13 mouse cellular contexts compared by ENCODE assay signal in the genomic region with DNA sequence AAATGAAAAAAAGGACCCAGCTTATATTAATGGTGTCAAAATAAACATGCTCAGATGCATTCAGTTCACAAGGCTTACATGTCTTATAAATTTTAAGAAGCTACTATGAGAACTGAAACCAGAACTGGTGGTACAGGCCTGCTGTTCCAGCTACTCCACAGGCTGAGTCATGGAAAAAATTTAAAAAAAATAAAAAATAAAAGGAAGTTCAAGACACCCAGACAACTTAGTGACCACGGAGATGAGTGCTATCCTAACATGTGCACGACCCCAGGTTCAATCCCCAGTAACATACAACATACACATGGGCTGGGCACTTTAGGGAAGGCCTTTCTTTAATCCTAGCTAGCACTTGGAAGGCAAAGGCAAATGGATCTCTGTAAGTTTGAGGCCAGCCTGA. TPM values are rescaled to one million over a fixed set of nuclear protein-coding genes. Genes with fewer than 3 reads are reported as not detected.
DNase-seq lines count a peak whose midpoint lies in the region; ATAC-seq and TF ChIP-seq lines count a peak whose summit lies in the region.
"Had no signal": no experiment of that assay in that cellular context is flagged by ENCODE, and none has a peak within 500 bp of the region (broad histone marks: within the 10 kb centered on the region; RNA-seq: fewer than 3 reads in every experiment).

No protein-coding gene starts in this region.

- no peak for TF ChIP-seq CTCF in CH12.LX (conservative IDR thresholded peaks at IDR 0.05 in 1 of 2, IDR thresholded peaks at IDR 0.05 in 1 of 2; ENCODE audit: low read depth in 2 of 2, low read length in 2 of 2)
- TF ChIP-seq CTCF in bone marrow macrophage, adult 2 months (IDR thresholded peaks at IDR 0.05; ENCODE audit: low read depth, low read length): no peak

- H3K27me3 ChIP-seq in liver, embryonic 13.5 days: no peaks in the 10 kb centered on the region
- H3K27me3 ChIP-seq in liver, embryonic 12.5 days (replicated peaks): no peaks in the 10 kb centered on the region
- H3K27me3 ChIP-seq in CH12.LX (replicated peaks): no peaks in the 10 kb centered on the region
- 0 out of 2 replicates have a peak, but pooled peaks cover 4% of the 10 kb centered on the region for H3K27me3 ChIP-seq in forebrain, embryonic 13.5 days

- 71% methylated on average over 2 of the region's 2 CpGs for WGBS in liver, embryonic 13.5 days (ENCODE audit: insufficient replicate concordance)
- 71% methylated on average over 2 of the region's 2 CpGs for WGBS in liver, embryonic 12.5 days (ENCODE audit: insufficient replicate concordance)
- WGBS in forebrain, embryonic 13.5 days: 90% methylated on average over 2 of the region's 2 CpGs

- H3K79me2 ChIP-seq in CH12.LX (replicated peaks; ENCODE audit: control insufficient read depth, extremely low read depth, insufficient read depth, poor library complexity, severe bottlenecking): no peaks in the 10 kb centered on the region

- H3K9ac ChIP-seq in liver, embryonic 13.5 days: no peak overlapping the region
- no peak overlapping the region for H3K9ac ChIP-seq in liver, embryonic 12.5 days
- H3K9ac ChIP-seq in CH12.LX (ENCODE audit: insufficient read depth, low read depth): no peak overlapping the region
- no peak overlapping the region for H3K9ac ChIP-seq in forebrain, embryonic 13.5 days

- no peaks in the 10 kb centered on the region for H3K9me3 ChIP-seq in liver, embryonic 13.5 days (replicated peaks)
- no peaks in the 10 kb centered on the region for H3K9me3 ChIP-seq in liver, embryonic 12.5 days (replicated peaks)
- H3K9me3 ChIP-seq in CH12.LX (replicated peaks; ENCODE audit: low read length): no peaks in the 10 kb centered on the region
- no peaks in the 10 kb centered on the region for H3K9me3 ChIP-seq in forebrain, embryonic 13.5 days (replicated peaks)
- H3K9me3 ChIP-seq: heart, embryonic 10.5 days had no signal

- H3K4me1 ChIP-seq in liver, embryonic 13.5 days (replicated peaks): peaks cover 22% of the 10 kb centered on the region
- peaks cover 24% of the 10 kb centered on the region for H3K4me1 ChIP-seq in liver, embryonic 12.5 days
- H3K4me1 ChIP-seq in CH12.LX (ENCODE audit: control insufficient read depth in 1 of 2, insufficient read depth in 2 of 2): peaks cover 3 to 34% of the 10 kb centered on the region in 2 experiments; a peak in 3 of 4 replicates
- peaks cover 24% of the 10 kb centered on the region for H3K4me1 ChIP-seq in bone marrow macrophage, adult 2 months (ENCODE audit: control insufficient read depth, insufficient read depth, low read length)
- peaks cover 22% of the 10 kb centered on the region for H3K4me1 ChIP-seq in forebrain, embryonic 13.5 days

- in situ Hi-C loops in CH12.LX (cut with MboI; ENCODE audit: low pct_ligation_motif_present, low pct_unique_long_range_greater_than_20kb, low sequenced_read_pairs): no loop called here

- no peak for TF ChIP-seq POLR2A in CH12.LX (IDR thresholded peaks at IDR 0.05; ENCODE audit: low read depth, low read length)
- TF ChIP-seq POLR2A in bone marrow macrophage, adult 2 months (IDR thresholded peaks at IDR 0.05; ENCODE audit: borderline replicate concordance, low read depth, low read length): no peak

- TF ChIP-seq RAD21 in CH12.LX (IDR thresholded peaks at IDR 0.05; ENCODE audit: low read depth, low read length): no peak

- dilution Hi-C loops in CH12.LX (cut with MboI; ENCODE audit: extremely low pct_ligation_motif_present, extremely low pct_unique_long_range_greater_than_20kb, low sequenced_read_pairs): no loop called here

- peak overlapping the region; percentile 43; the same call in 1 of the 2 replicates for H3K27ac ChIP-seq in liver, embryonic 13.5 days
- no peak overlapping the region for H3K27ac ChIP-seq in liver, embryonic 12.5 days
- no peak overlapping the region for H3K27ac ChIP-seq in CH12.LX (ENCODE audit: insufficient read depth, low read depth)
- peak overlapping the region; percentile 89 for H3K27ac ChIP-seq in bone marrow macrophage, adult 2 months (ENCODE audit: insufficient read depth, low read depth, low read length)
- H3K27ac ChIP-seq in forebrain, embryonic 13.5 days: no peak overlapping the region

- H3K4me2 ChIP-seq in liver, embryonic 13.5 days: no peak overlapping the region
- H3K4me2 ChIP-seq in liver, embryonic 12.5 days: no peak overlapping the region
- peak overlapping the region; percentile 68; the same call in 1 of the 2 replicates for H3K4me2 ChIP-seq in CH12.LX (ENCODE audit: insufficient read depth, low read depth, poor library complexity, severe bottlenecking)
- H3K4me2 ChIP-seq in forebrain, embryonic 13.5 days: no peak overlapping the region

- ATAC-seq in liver, embryonic 13.5 days (ENCODE audit: low read depth): no peak
- no peak for ATAC-seq in liver, embryonic 12.5 days
- ATAC-seq in megakaryocyte progenitor cell, adult 5-6 weeks (replicated peaks; ENCODE audit: poor library complexity): peak; percentile 34
- ATAC-seq in forebrain, embryonic 13.5 days: no peak

- DNase-seq in liver, embryonic 13.5 days: no peak
- peak; percentile 12 for DNase-seq in CH12.LX (ENCODE audit: extremely low read depth)
- no peak for DNase-seq in spleen, adult 18-20 months
- DNase-seq: cerebellum, adult 11 months; cerebellum, postnatal 36 days; kidney, postnatal 14 days; lung, adult 18-20 months; thymus, postnatal 25 days had no signal

- TF ChIP-seq EP300 in CH12.LX (IDR thresholded peaks at IDR 0.05; ENCODE audit: low read length): peak; percentile 59; the same call in 1 of the 2 replicates

- peaks cover 3% of the 10 kb centered on the region for H3K36me3 ChIP-seq in liver, embryonic 13.5 days
- H3K36me3 ChIP-seq in liver, embryonic 12.5 days: peaks cover 9% of the 10 kb centered on the region
- peaks cover 9 to 32% of the 10 kb centered on the region in 2 experiments for H3K36me3 ChIP-seq in CH12.LX (replicated peaks in 1 of 2; ENCODE audit: control insufficient read depth in 1 of 2, insufficient read depth in 1 of 2, low read length in 1 of 2)
- H3K36me3 ChIP-seq in forebrain, embryonic 13.5 days (ENCODE audit: poor library complexity, severe bottlenecking): no peaks in the 10 kb centered on the region

- no peak overlapping the region for H3K4me3 ChIP-seq in liver, embryonic 13.5 days (replicated peaks)
- no peak overlapping the region for H3K4me3 ChIP-seq in liver, embryonic 12.5 days
- H3K4me3 ChIP-seq in CH12.LX (replicated peaks in 1 of 3; ENCODE audit: low read depth in 2 of 3, low read length in 2 of 3, poor library complexity in 1 of 3): no peak overlapping the region
- no peak overlapping the region; the same call in 1 of the 2 replicates for H3K4me3 ChIP-seq in bone marrow macrophage, adult 2 months (ENCODE audit: insufficient read depth, low read length)
- H3K4me3 ChIP-seq in forebrain, embryonic 13.5 days: no peak overlapping the region

TF ChIP-seq in CH12.LX, 34 proteins besides CTCF, POLR2A, EP300 and RAD21 (continues in another document):
- TF ChIP-seq ELF1 (IDR thresholded peaks at IDR 0.05; ENCODE audit: low read depth, low read length) (no peak), POLR2AphosphoS2 (IDR thresholded peaks at IDR 0.05; ENCODE audit: low read depth, low read length) (0 out of 2 replicates have a peak, but pooled peaks have one; percentile 35), NRF1 (IDR thresholded peaks at IDR 0.05; ENCODE audit: low read depth, low read length) (no peak), IRF4 (IDR thresholded peaks at IDR 0.05; ENCODE audit: low read depth, low read length) (0 out of 2 replicates have a peak, but pooled peaks have one; percentile 41), ZMIZ1 (IDR thresholded peaks at IDR 0.05; ENCODE audit: low read depth, low read length) (no peak), SIN3A (IDR thresholded peaks at IDR 0.05; ENCODE audit: low read length) (0 out of 2 replicates have a peak, but pooled peaks have one; percentile 25), ZNF384 (IDR thresholded peaks at IDR 0.05; ENCODE audit: low read depth, low read length) (peak; percentile 73), CHD1 (IDR thresholded peaks at IDR 0.05; ENCODE audit: low read depth, low read length) (no peak), ZC3H11A (IDR thresholded peaks at IDR 0.05; ENCODE audit: low read depth, low read length) (no peak)

RNA-seq across cellular contexts. Expression of gene Eogt, which starts 0.7 kb away (rescaled TPM):
- polyA plus RNA-seq in liver, embryonic 13.5 days (2015; fragmentation: Nextera tagmentation; extraction: Ambion mirVana): 2.0 and 2.3 TPM in 2 replicates
- 2.9 and 3.7 TPM in 2 replicates for polyA plus RNA-seq in liver, embryonic 12.5 days (2016; fragmentation: Nextera tagmentation; extraction: Ambion mirVana)
- total RNA-seq in CH12.LX (2012; rRNA removed) (10.9 and 11.4 TPM in 2 replicates), CH12.LX (2014; rRNA removed) (8.0 and 10.1 TPM in 2 replicates)
- 13.4 and 13.9 TPM in 2 replicates for polyA plus RNA-seq in CH12.LX (2012; ENCODE audit: insufficient read length, low read depth)
- polyA plus RNA-seq in bone marrow macrophage, adult 2 months (2012; ENCODE audit: insufficient read depth, insufficient read length, missing spikeins): 14.4 and 16.3 TPM in 2 replicates
- 2.4 and 2.8 TPM in 2 replicates for total RNA-seq in megakaryocyte progenitor cell, adult 5-6 weeks (2015)
- total RNA-seq in megakaryocyte progenitor cell, adult 5-6 weeks (2017): 3.2 and 3.4 TPM in 2 replicates
- 5.6 and 7.2 TPM in 2 replicates for polyA plus RNA-seq in forebrain, embryonic 13.5 days (2015; fragmentation: Nextera tagmentation; extraction: Ambion mirVana)

RNA-seq across cellular contexts. Expression of gene Tmf1, which starts 29.2 kb away (rescaled TPM):
- 17.3 and 21.5 TPM in 2 replicates for polyA plus RNA-seq in liver, embryonic 13.5 days (2015; fragmentation: Nextera tagmentation; extraction: Ambion mirVana)
- 19.6 and 19.9 TPM in 2 replicates for polyA plus RNA-seq in liver, embryonic 12.5 days (2016; fragmentation: Nextera tagmentation; extraction: Ambion mirVana)
- total RNA-seq in CH12.LX (2012; rRNA removed): 22.3 and 23.5 TPM in 2 replicates
- 12.7 and 13.7 TPM in 2 replicates for total RNA-seq in CH12.LX (2014; rRNA removed)
- polyA plus RNA-seq in CH12.LX (2012; ENCODE audit: insufficient read length, low read depth): 25.1 and 26.4 TPM in 2 replicates
- 67.5 and 69.8 TPM in 2 replicates for polyA plus RNA-seq in bone marrow macrophage, adult 2 months (2012; ENCODE audit: insufficient read depth, insufficient read length, missing spikeins)
- 16.5 and 20.0 TPM in 2 replicates for total RNA-seq in megakaryocyte progenitor cell, adult 5-6 weeks (2015)
- 50.3 and 115 TPM in 2 replicates for total RNA-seq in megakaryocyte progenitor cell, adult 5-6 weeks (2017)
- 41.0 and 43.1 TPM in 2 replicates for polyA plus RNA-seq in forebrain, embryonic 13.5 days (2015; fragmentation: Nextera tagmentation; extraction: Ambion mirVana)

RNA-seq across cellular contexts. Expression of gene Uba3, which starts 55.7 kb away (rescaled TPM):
- polyA plus RNA-seq in liver, embryonic 13.5 days (2015; fragmentation: Nextera tagmentation; extraction: Ambion mirVana): 31.3 and 38.0 TPM in 2 replicates
- polyA plus RNA-seq in liver, embryonic 12.5 days (2016; fragmentation: Nextera tagmentation; extraction: Ambion mirVana): 39.9 and 40.7 TPM in 2 replicates
- 47.3 and 52.7 TPM in 2 replicates for total RNA-seq in CH12.LX (2012; rRNA removed)
- total RNA-seq in CH12.LX (2014; rRNA removed): 106 and 120 TPM in 2 replicates
- polyA plus RNA-seq in CH12.LX (2012; ENCODE audit: insufficient read length, low read depth): 55.6 and 69.5 TPM in 2 replicates
- polyA plus RNA-seq in bone marrow macrophage, adult 2 months (2012; ENCODE audit: insufficient read depth, insufficient read length, missing spikeins): 36.9 and 38.7 TPM in 2 replicates
- 51.9 and 54.4 TPM in 2 replicates for total RNA-seq in megakaryocyte progenitor cell, adult 5-6 weeks (2015)
- 57.9 and 62.8 TPM in 2 replicates for total RNA-seq in megakaryocyte progenitor cell, adult 5-6 weeks (2017)
- polyA plus RNA-seq in forebrain, embryonic 13.5 days (2015; fragmentation: Nextera tagmentation; extraction: Ambion mirVana): 97.9 and 99.9 TPM in 2 replicates

Comparison
In these comparisons a context has a peak if more than half of its experiments do, and no peak if none do; other contexts are left out.
1. H3K27ac ChIP-seq: peak in liver, embryonic 13.5 days (single experiment) and bone marrow macrophage, adult 2 months (single experiment); none in liver, embryonic 12.5 days (single experiment), CH12.LX (single experiment) and forebrain, embryonic 13.5 days (single experiment).